Mouse (Mus musculus) hindbrain, embryonic 12.5 days (tissue): ENCODE measurements at regions not wholly inside any gene's neighbourhood (a gene's known extent, or its start where the extent isn't known, plus 50 kb on each side); places are given as distances from the start of the nearest gene placed in this dataset.

Experiments used
- ATAC-seq: fragments of 200-750 bp; cut with Nextera tagmentation; 2 replicates; pipeline ENCODE4 v1.8.0; 2017; ENCODE audit warnings: moderate TSS enrichment; ENCODE audit not compliant: low FRiP score
- H3K27ac ChIP-seq: fragments of 300-500 bp; sonication (generic); 2 replicates; pipeline ENCODE4 v1.5.1; 2016; ENCODE audit warnings: mild to moderate bottlenecking
- H3K27me3 ChIP-seq: fragments of 300-500 bp; sonication (generic); 2 replicates; pipeline ENCODE4 v1.6.1; 2016; ENCODE audit warnings: mild to moderate bottlenecking
- H3K36me3 ChIP-seq: fragments of 300-500 bp; sonication (generic); 2 replicates; pipeline ENCODE4 v1.6.1; 2016; ENCODE audit warnings: mild to moderate bottlenecking
- H3K4me1 ChIP-seq: fragments of 300-500 bp; sonication (generic); 2 replicates; pipeline ENCODE4 v1.6.1; 2016
- H3K4me2 ChIP-seq: fragments of 300-500 bp; sonication (generic); replicated peaks from 2 replicates; pipeline ENCODE4 v1.6.1; 2016; ENCODE audit warnings: mild to moderate bottlenecking
- H3K4me3 ChIP-seq: fragments of 300-500 bp; sonication (generic); 2 replicates; pipeline ENCODE4 v1.5.1; 2016; ENCODE audit warnings: mild to moderate bottlenecking
- H3K9ac ChIP-seq: fragments of 300-500 bp; sonication (generic); 2 replicates; pipeline ENCODE4 v1.6.1; 2016; ENCODE audit warnings: mild to moderate bottlenecking, moderate library complexity
- H3K9me3 ChIP-seq: fragments of 300-500 bp; sonication (generic); replicated peaks from 2 replicates; pipeline ENCODE4 v1.6.1; 2016; ENCODE audit warnings: mild to moderate bottlenecking
- WGBS: fragments of 180-500 bp; shearing (Covaris S2); methylation state at CpG from one replicate; pipeline ENCODE4 v1.1.7; 2016; 5-methylcytosine and 5-hydroxymethylcytosine counted together

- Histone ChIP-seq H3K36me3 (no peaks in the 10 kb centered on the region), H3K9ac (no peak overlapping the region), H3K4me3 (no peak overlapping the region), H3K4me1 (no peaks in the 10 kb centered on the region), H3K27ac (no peak overlapping the region), H3K27me3 (no peaks in the 10 kb centered on the region), H3K9me3 (no peaks in the 10 kb centered on the region), H3K4me2 (no peak overlapping the region)
- no peak for ATAC-seq
- 95% methylated on average over 3 of the region's 3 CpGs for WGBS
These were observed 55.4 kb upstream of the Frg1 start for GRCm38 (mm10) chr8:41472233-41472632.
